Mouse (Mus musculus): ENCODE measurements around the gene Havcr2. TPM values are rescaled to one million over a fixed set of nuclear protein-coding genes. Genes with fewer than 3 reads are reported as not detected.
"Not testable (repeated sequence)": the region's sequence is repeated elsewhere in the genome, so short reads cannot be mapped to it uniquely, and the experiment has no call there.

Havcr2 gene
- 0.06 TPM in 1 of 2 replicates, not detected in the other for polyA plus RNA-seq (2016; fragmentation: Nextera tagmentation; extraction: Ambion mirVana)

DNA sequence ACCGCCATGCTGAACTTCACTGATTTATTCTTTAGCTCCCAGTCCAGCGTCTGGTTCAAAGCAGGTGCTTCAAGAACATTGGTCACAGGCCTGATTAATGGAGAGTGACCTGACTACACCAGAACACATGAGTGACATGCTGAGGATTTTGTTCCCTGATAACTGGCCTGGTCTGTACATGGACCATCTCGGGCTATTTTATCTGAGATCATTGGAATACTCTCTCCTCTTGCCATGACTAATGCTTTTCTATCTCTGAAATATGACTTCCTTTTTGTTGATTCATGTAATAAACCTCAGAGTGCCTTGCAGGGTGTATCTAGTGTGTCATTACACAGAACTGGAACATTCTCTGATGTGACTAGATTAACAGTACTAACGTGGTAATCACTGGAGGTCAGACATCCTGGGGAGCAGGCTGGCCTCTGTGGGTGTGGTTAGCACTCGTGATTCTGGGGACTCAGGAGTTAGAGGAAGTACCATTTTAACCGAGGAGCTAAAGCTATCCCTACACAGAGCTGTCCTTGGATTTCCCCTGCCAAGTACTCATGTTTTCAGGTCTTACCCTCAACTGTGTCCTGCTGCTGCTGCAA, at the start of gene Havcr2:
Gene Havcr2 (plus strand): TSS at position 483 of the 593 bp plus-strand sequence.
- H3K4me3 ChIP-seq, result no peak within 1 kb of the TSS
- no peaks in the 10 kb centered on the region for H3K36me3 ChIP-seq
- no peaks in the 10 kb centered on the region for H3K9me3 ChIP-seq
- no peaks in the 10 kb centered on the region for H3K4me1 ChIP-seq
- no peak for DNase-seq (ENCODE audit: low spot score)
- 73% methylated on average over 6 of the region's 6 CpGs for WGBS
- H3K27ac ChIP-seq, result no peak within 1 kb of the TSS
- H3K27me3 ChIP-seq (ENCODE audit: insufficient read depth, poor library complexity, severe bottlenecking), result no peaks in the 10 kb centered on the region

DNA sequence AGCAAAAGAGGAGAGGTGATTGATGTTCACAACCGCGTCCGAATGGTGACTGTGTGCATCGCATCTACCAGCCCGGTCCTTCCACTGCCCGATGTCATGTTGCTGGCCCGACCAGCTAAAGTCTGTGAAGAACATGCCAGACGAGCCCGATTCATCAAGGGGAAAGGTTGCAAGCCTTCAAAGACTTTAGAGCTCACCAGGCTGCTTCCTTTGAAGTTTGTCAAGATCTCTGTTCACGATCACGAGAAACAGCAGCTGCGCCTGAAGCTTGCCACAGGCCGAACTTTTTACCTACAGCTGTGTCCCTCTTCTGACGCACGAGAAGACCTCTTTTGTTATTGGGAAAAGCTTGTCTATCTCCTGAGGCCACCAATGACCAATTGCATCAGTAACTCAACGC, 49.7 kb upstream of the Havcr2 start:
- H3K9me3 ChIP-seq, result no peaks in the 10 kb centered on the region
- H3K4me3 ChIP-seq, result no peak overlapping the region
- no peak overlapping the region for H3K27ac ChIP-seq
- DNase-seq (ENCODE audit: low spot score), result no peak
- H3K36me3 ChIP-seq, result no peaks in the 10 kb centered on the region
- peaks cover 8% of the 10 kb centered on the region for H3K4me1 ChIP-seq
- WGBS, result 81% methylated on average over 16 of the region's 16 CpGs
- H3K27me3 ChIP-seq (ENCODE audit: insufficient read depth, poor library complexity, severe bottlenecking), result 0 out of 2 replicates have a peak, but pooled peaks cover 6% of the 10 kb centered on the region

DNA sequence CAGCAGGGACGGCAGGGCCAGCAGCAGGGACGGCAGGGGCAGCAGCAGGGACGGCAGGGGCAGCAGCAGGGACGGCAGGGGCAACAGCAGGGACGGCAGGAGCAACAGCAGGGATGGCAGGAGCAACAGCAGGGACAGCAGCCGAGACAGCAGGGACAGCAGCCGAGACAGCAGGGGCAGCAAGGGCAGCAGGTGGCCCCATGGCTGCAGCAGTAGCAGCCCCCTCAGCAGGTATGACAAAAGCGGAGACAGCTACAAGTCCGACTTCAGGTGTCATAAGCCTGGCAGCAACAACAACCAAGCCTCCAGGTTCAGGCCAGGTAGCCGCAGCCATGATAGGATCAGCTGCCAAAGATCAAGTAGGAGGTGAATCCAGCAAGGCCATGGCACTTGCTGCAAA, 48.0 kb upstream of the Havcr2 start:
- Histone ChIP-seq H3K27ac (peak overlapping the region; percentile 52), H3K4me3 (peak overlapping the region; percentile 42), H3K27me3 (ENCODE audit: insufficient read depth, poor library complexity, severe bottlenecking) (0 out of 2 replicates have a peak, but pooled peaks cover 6% of the 10 kb centered on the region), H3K36me3 (no peaks in the 10 kb centered on the region), H3K4me1 (peaks cover 10% of the 10 kb centered on the region), H3K9me3 (no peaks in the 10 kb centered on the region)
- WGBS, result 29% methylated on average over 10 of the region's 10 CpGs
- no peak for DNase-seq (ENCODE audit: low spot score)

DNA sequence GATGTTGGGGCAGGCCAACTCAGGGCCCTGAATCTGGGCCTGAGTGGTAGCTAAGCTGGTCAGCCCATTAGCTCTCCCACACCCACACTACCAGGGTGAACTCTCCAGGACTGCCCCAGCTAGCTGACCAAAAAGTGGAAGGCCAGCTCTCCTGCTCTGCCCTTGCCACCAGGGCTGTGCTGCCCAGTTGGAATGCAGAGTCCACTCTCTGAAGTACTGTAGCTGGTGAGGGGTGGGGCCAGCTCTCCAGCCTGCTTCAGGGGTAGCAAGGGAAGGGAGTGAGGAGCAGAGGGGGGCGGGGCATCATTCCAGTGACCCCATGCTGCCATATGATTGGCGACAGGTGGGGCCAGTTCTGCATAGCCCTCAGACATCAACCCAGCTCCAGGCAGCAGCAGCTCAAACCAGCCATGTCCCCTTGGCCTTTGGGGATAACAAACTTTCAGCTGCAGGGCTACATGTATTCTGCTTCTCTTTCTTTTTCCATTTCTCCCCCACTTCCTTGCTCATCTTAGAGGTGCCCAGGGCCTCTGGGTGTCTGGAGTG, 44.6 kb upstream of the Havcr2 start:
- 44% methylated on average over 2 of the region's 2 CpGs for WGBS
- H3K27ac ChIP-seq, result no peak overlapping the region
- H3K9me3 ChIP-seq, result no peaks in the 10 kb centered on the region
- H3K4me3 ChIP-seq, result no peak overlapping the region
- H3K27me3 ChIP-seq (ENCODE audit: insufficient read depth, poor library complexity, severe bottlenecking), result 0 out of 2 replicates have a peak, but pooled peaks cover 6% of the 10 kb centered on the region
- peaks cover 10% of the 10 kb centered on the region for H3K4me1 ChIP-seq
- DNase-seq (ENCODE audit: low spot score), result no peak
- no peaks in the 10 kb centered on the region for H3K36me3 ChIP-seq

DNA sequence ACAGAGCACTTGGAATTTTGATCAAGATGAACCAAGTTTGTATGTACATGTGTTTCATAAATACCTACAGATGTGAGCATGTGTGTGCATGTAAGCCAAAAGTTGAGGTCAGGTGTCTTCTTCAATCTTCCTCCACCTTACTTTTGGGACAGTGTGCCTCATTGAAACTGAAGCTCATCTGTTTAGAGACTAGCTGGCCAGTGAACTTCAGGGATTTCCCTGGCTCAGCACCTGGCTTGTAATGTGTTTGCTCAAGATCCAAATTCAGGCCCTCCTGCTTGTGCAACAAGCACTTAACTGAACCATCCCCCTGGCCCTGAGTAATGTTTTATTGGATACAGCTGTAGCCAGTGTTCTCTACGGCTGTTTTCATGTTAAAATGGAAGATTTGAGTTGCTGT, 36.3 kb upstream of the Havcr2 start:
- H3K36me3 ChIP-seq, result no peaks in the 10 kb centered on the region
- no peak overlapping the region for H3K4me3 ChIP-seq
- H3K9me3 ChIP-seq, result no peaks in the 10 kb centered on the region
- 74% methylated on average over 1 of the region's 1 CpGs for WGBS
- no peak for DNase-seq (ENCODE audit: low spot score)
- H3K4me1 ChIP-seq, result no peaks in the 10 kb centered on the region
- no peak overlapping the region for H3K27ac ChIP-seq
- no peaks in the 10 kb centered on the region for H3K27me3 ChIP-seq (ENCODE audit: insufficient read depth, poor library complexity, severe bottlenecking)

DNA sequence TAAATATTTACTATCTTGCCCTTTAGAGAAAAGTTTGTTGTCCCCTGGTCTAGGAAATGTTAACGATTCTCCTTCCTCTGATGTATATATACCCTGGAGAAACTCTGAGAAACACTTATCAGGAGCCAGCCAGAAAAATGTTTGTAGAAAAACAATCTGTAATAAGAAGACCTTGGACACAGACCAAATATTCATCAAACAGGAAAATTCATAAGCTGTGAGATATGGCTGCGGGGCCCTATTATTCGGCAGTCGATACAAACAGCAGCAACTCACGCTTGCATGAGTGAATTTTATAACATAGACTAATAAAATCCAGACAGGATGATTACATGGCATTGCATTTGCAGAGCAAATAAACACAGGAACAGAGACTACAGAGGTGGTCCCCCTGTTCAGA, 35.9 kb upstream of the Havcr2 start:
- no peak for DNase-seq (ENCODE audit: low spot score)
- H3K27me3 ChIP-seq (ENCODE audit: insufficient read depth, poor library complexity, severe bottlenecking), result no peaks in the 10 kb centered on the region
- H3K9me3 ChIP-seq, result no peaks in the 10 kb centered on the region
- no peak overlapping the region for H3K27ac ChIP-seq
- H3K36me3 ChIP-seq, result no peaks in the 10 kb centered on the region
- no peak overlapping the region for H3K4me3 ChIP-seq
- 91% methylated on average over 5 of the region's 5 CpGs for WGBS
- H3K4me1 ChIP-seq, result no peaks in the 10 kb centered on the region

DNA sequence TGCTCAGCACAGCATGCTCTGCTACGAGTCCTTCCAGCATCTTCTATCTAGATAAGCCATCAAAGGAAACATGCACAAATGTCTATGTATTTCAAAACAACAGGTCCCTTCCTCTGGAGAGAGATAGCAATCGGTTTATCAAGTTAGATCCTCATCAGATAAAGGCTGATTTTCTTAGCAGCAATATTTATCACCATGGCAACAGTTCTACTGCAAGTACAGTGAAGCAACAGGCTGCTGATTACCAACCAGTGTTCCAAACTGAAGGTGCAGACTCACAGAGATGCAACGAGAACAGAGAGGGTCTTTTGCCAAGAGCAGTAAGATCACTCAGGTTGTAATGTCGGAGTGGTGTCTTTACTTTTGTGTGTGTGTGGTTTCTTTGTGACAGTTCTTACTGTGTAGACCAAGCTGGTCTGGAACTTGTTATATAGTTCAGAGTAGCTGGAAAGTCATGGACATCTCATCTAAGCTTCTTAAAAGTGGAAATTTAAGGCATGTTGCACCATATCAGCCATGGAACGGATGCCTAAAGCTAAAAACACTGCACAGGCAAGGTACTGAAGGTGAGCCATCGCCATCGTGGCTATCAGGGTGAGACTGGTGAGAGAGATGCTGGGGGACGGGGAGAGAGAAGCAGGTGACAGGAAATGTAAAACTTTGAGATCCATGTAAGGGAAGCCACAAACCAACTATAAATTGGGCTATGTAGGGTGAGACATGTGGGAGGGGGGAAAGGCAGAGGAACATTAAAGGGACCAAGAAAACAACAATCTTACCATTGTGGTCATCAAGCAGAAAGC, 33.4 kb upstream of the Havcr2 start:
- Histone ChIP-seq H3K9me3 (no peaks in the 10 kb centered on the region), H3K27me3 (ENCODE audit: insufficient read depth, poor library complexity, severe bottlenecking) (no peaks in the 10 kb centered on the region), H3K4me3 (no peak overlapping the region), H3K4me1 (no peaks in the 10 kb centered on the region), H3K27ac (no peak overlapping the region), H3K36me3 (no peaks in the 10 kb centered on the region)
- no peak for DNase-seq (ENCODE audit: low spot score)
- WGBS, result 78% methylated on average over 8 of the region's 8 CpGs

DNA sequence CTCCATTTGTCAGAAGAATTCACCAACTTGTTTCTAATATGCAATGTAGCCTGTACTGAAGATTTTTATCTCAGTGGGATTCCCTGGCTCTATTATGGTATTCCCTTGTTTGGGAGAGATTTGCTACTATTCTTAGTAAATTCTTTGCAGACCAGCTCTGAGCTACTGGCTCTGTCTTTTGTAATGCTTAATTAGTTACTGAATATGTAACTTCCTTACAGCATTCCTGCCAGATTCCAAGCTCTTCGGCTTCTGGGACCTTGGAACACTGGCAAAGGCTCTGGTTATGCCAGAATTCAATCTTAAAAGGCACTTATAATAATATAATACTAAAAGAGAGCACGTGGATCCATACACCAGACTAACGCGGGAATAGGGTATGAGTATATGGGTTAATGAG, 26.6 kb upstream of the Havcr2 start:
- H3K27me3 ChIP-seq (ENCODE audit: insufficient read depth, poor library complexity, severe bottlenecking); DNase-seq (ENCODE audit: low spot score); H3K9me3 ChIP-seq; H3K4me3 ChIP-seq; H3K36me3 ChIP-seq; H3K4me1 ChIP-seq; H3K27ac ChIP-seq: not testable (repeated sequence)
- WGBS, result 41% methylated on average over 4 of the region's 4 CpGs

DNA sequence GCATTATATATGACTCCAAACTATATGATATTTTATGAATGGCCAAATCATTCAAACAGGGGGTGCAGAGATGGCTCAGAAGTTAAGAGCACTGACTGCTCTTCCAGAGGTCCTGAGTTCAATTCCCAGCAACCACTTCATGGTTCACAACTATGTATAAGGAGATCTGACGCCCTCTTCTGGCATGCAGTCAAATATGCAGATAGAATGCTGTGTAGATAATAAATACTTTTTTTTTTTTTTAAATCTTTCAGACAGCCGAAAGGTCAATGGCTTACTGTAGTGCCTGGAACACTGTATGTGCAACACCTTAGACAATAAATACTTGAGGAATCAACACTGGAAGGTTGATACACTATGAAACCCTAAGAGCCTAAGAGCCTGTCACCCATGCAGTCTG, 24.6 kb upstream of the Havcr2 start:
- Histone ChIP-seq H3K36me3 (no peaks in the 10 kb centered on the region), H3K27me3 (ENCODE audit: insufficient read depth, poor library complexity, severe bottlenecking) (no peaks in the 10 kb centered on the region), H3K4me1 (no peaks in the 10 kb centered on the region), H3K9me3 (no peaks in the 10 kb centered on the region), H3K27ac (no peak overlapping the region), H3K4me3 (no peak overlapping the region)
- WGBS, result 83% methylated on average over 2 of the region's 2 CpGs
- DNase-seq (ENCODE audit: low spot score), result no peak

DNA sequence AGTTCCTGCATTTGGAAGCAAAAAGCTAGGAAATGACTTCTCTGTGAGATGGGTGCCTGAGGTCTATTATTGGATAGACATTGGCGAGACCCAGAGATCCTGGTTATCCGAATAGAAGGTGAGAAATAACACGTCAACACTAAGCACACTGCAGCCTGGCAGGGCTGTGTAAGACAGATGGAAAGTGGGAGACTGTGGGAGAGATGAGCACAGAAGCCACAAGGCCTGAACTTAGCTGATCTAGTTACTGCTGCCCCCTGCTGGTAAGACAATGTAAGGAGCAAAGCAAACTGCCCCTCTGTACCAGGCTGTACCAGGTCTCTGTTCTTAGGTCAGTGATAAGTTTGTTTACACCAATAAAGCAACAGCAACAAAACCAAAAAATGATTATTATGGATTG, 23.6 kb upstream of the Havcr2 start:
- Histone ChIP-seq H3K4me1 (no peaks in the 10 kb centered on the region), H3K36me3 (no peaks in the 10 kb centered on the region), H3K27ac (no peak overlapping the region), H3K9me3 (no peaks in the 10 kb centered on the region), H3K27me3 (ENCODE audit: insufficient read depth, poor library complexity, severe bottlenecking) (no peaks in the 10 kb centered on the region), H3K4me3 (no peak overlapping the region)
- DNase-seq (ENCODE audit: low spot score), result peak; percentile 82
- WGBS, result 15% methylated on average over 3 of the region's 3 CpGs

DNA sequence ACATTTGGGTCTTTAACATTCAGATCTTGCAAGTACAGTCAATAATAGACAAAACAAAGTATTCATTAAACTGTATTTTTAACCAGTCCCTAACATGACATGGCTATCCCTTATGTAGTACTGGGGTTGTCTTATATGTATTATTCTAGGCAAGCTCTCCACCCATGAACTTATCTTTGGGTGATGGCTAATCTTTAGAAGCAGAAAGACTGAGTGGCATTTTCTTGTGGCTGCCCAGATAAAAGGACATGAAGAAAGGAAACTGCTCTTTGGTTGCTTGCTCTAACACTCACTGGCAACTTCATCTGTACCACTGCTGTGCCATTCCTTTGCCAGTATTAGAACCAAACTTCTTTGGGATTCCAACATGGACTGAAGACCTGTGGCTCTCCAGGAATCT, 19.4 kb upstream of the Havcr2 start:
- no peaks in the 10 kb centered on the region for H3K27me3 ChIP-seq (ENCODE audit: insufficient read depth, poor library complexity, severe bottlenecking)
- H3K9me3 ChIP-seq, result no peaks in the 10 kb centered on the region
- no peak overlapping the region for H3K4me3 ChIP-seq
- H3K4me1 ChIP-seq, result no peaks in the 10 kb centered on the region
- H3K27ac ChIP-seq, result no peak overlapping the region
- DNase-seq (ENCODE audit: low spot score), result no peak
- H3K36me3 ChIP-seq, result peaks cover 6% of the 10 kb centered on the region; the same call in 1 of the 2 replicates

DNA sequence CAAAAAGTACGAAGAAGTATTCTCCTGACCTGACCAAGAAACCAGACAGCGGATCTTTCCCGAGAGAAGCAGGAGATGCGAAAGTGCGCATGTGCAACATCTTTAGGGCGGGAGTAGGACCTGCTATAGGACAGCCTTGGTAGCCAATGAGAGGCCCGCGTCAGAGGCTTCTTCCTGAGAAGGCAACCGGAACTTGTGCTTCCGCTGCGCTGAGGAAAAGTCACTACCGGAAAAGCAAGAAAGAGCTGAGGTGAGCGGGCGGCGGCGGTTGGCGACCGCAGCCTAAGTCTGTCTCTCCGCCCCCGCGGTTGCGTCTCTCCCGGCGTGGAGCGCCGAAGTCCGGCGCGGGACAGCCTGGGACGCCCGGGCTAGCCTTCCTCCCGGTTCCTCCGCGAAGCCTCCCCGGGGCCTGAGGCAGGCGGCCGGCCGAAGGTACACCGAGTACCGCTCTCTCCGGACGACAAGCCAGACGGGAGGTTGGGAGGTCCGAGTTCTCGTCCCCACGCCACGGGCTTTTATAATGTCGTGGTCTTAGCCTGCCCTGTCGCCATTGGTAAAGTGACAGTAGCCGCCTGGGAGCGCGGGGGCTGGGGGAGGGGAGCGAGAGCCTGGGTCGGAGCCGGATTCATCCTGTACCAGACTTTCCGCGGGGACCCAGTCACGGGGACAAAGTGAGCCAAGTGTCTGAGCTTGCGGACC, 17.8 kb upstream of the Havcr2 start, which contains the start of gene Med7:
Gene Med7 (plus strand): TSS at position 166 of the 699 bp plus-strand sequence.
- under 1% methylated on average over 58 of the region's 59 CpGs for WGBS

More for the DNA sequence above, 17.8 kb upstream of the Havcr2 start, which contains the start of gene Med7:
- Histone ChIP-seq H3K9me3 (no peaks in the 10 kb centered on the region), H3K4me1 (no peaks in the 10 kb centered on the region), H3K4me3 (peak within 1 kb of the TSS; percentile 98), H3K27ac (peak within 1 kb of the TSS; percentile 99), H3K27me3 (ENCODE audit: insufficient read depth, poor library complexity, severe bottlenecking) (no peaks in the 10 kb centered on the region), H3K36me3 (peaks cover 19% of the 10 kb centered on the region)
- peak; percentile 99 for DNase-seq (ENCODE audit: low spot score)
